Mouse (Mus musculus) T-helper 2 cell (primary cell): ENCODE measurements at regions not wholly inside any gene's neighbourhood (a gene's known extent, or its start where the extent isn't known, plus 50 kb on each side); places are given as distances from the start of the nearest gene placed in this dataset.

ENCODE experiments used
- in situ Hi-C: fragments of 300-600 bp; cut with MboI, MseI; formaldehyde crosslinking; loops from one replicate; pipeline ENCODE4 v1.15.1; 2025; ENCODE audit warnings: high pct_unique_total_duplicates

GRCm38 (mm10) chr1:14429326-14429725, 1663.8 kb downstream of the 4930444P10Rik start:
- in situ Hi-C loops: no loop called here

- in situ Hi-C loops: no loop called here
These were observed 1672.1 kb downstream of the 4930444P10Rik start for GRCm38 (mm10) chr1:14421030-14421429.

GRCm38 (mm10) chr1:14413826-14414445, 1679.2 kb downstream of the 4930444P10Rik start:
- in situ Hi-C loops: loop anchor here (10.0 kb wide), 1 partner anchor 1139 kb away; no protein-coding TSS in a partner anchor

- in situ Hi-C loops: no loop called here
These were observed 1722.9 kb downstream of the 4930444P10Rik start for GRCm38 (mm10) chr1:14369957-14370833.

- in situ Hi-C loops: no loop called here
These were observed 1733.0 kb downstream of the 4930444P10Rik start for GRCm38 (mm10) chr1:14359998-14360640.
